Mouse (Mus musculus) ZHBTc4 (cell line): ENCODE results near the gene St6gal1.

ENCODE experiments used
- DNase-seq: peaks from one replicate; pipeline ENCODE4 v3.0.0-alpha.2; 2011; ENCODE audit warnings: low read depth, low spot score

Gene St6gal1

DNA sequence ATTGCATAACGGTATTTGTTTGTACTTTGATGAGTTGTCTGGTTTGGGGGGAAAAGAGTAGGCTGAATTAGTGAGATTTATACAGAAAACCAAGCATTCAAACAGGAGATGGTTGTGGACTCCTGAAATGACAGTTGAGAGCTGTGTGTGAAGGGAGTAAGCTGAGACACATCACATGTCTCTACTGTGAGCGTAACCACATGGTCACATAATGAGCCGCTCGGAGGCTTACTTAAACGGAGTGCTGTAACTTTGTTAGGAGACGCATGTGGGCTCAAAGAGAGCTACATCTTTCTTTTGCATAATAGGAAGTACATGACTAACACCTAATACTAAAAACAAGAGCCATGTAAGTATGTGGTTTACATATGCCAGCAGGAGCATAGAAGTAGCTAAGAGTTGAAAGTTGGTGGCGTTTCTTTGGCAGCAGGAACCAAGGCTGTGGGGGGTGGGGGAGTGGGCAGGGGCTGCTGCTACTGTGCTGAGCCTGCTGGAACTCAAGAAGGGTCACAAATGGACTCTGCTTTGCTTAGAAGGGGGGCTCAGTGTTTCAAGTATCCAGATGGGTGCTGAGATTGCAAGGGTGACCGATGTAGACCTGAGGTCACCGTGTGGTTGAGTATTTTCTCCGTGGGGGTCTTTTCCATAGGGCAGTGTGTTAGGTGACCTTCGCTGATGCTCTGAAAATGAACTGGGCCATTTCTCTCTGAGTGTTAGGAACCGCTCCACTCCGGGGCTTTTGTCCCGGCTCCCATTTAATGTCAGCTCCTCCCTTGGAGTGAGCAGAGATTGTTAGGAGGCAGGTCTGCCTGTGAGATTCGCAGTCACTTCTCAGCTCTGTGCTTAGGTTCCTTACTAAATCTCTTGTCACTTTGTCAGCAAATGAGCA is 26.3 kb downstream of the St6gal1 start:
- DNase-seq, result no peak

DNA sequence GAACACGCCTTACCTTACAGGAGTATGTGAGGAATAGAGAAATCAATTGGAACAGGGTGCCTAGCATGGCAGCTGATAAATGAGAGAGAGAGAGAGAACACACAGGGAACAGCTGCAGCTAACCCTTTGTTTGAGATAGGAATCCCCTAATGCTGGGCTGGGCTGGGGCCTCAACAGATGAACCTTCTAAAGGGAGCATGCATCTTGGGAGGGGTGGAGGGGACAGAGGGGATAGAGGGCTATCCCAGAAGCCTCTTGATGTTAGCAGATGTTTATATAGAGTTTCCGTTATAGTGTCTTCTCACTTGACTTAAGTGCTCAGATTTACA is 26.9 kb downstream of the St6gal1 start:
- no peak for DNase-seq

DNA sequence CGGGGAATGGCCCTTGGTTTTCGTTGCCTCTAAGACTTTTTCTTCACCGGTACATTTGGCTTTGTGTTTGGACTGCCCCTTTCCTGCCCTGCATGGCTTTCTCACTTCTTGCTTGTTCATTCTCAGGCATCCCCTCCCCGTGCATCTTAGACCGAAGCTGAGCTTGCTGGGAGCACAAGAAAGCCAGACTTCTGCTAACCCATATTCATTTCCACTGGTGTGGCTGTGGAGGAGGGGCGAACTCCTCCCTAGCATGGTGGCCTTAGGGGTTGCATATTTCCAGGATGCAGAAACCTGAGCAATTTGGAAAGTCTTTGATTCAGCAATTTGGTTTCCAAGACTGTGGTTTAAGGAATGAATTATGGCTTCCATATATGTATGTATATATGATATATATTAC is 29.1 kb downstream of the St6gal1 start:
- no peak for DNase-seq

DNA sequence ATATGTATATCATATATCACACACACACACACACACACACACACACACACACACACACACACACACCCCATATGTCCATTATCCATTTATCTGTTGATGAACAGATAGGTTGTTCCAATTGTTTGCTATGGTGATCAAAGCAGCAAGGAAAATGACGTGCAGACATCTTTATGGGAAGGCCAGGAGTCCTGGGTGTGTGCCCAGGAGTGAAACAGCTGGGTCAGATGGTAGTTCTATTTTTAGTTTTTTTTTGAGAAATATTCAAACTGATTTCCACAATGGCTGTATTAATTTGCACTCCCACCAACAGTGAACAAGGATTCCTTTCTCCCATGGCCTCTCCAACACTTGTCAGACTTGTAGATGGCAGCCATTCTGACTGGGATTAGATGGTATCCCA is 29.5 kb downstream of the St6gal1 start:
- no peak for DNase-seq

DNA sequence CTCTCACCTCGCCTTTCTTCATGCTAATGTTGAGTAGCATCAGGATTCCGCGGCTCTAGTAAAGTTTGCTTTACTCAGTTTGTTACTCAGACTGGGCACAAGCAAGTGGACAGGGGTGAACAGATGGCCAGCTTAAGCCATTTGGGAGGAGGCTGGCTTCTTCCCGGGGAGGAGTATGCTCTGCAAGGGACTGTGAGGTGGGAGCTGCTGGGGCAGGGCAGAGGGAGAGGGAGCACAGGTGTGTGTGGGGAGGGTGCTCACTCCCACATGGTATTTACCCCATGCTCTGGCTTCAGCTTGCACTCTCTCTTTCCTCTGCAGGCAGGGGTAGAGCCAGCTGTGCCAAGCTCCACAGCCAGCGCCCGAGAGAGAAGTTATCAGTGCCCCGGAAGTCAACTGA is 32.1 kb downstream of the St6gal1 start:
- DNase-seq, result no peak

DNA sequence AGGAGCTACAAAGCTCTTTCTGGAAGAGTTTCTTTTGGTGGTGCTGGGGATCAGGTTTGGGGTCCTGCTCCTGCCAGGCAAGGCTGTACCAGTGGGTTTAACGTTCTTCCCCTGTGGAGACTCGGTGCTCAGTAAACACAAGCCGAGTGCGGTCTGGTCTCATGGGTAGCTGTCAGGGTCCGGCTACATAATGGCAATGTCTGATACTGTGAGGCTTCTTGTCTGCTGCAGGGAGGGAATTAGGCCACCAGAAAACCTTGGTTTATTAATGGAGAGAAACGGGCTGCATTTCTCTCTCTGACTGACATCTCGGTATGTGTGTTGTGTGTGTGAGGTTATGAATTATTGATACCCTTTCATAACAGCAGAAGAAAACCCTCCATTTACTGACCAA is 33.9 kb downstream of the St6gal1 start:
- DNase-seq, result no peak

DNA sequence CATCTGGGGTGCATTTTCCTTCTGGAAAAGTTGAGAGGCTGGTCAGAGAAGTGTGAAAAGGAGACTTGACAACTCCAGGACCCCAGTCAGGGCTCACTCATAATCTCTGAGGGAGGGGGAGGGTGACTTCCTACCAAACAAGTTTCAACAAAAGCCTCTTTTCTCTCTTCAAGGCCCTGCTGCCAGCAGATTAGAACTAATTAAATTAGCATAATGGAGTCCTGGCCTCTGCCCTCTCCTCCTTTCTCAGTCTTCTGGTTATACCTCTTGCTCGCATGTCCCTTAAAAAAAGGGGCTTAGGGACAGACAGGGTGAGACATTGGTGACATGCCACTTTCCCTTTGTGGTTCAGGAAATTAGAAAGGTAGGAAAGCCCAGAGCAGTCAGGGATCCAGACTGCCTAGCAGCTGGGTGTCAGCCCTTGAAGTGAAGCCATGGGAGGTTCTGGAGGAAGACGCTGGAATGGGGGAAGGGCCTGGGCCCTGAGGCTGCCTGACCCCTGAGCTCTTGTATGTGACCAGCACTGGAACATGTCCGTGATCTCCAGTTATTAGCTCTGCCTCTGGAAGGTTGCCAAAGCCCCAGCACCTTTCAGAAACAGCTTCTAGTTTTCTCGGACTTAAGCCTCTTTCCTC is 34.4 kb downstream of the St6gal1 start:
- DNase-seq, result no peak

DNA sequence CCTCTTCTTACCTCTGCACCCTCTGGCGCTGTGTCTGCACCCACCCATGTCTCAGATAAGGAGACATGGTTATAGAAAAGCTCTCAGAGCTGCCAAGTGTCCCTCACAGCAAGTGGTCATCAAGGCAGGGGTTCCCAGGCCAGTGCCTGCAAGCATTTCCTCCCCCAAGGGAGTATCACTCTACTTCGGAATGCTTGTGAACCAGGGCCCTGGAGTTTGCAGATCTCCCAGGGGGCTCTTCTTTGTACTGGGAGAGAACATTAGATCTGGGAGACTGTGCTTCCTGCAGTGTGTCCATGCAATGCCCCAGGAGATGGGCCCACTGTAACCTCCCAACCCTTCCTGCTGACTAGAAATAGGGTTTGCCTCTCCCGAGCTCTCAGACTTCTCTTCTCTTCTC is 35.0 kb downstream of the St6gal1 start:
- DNase-seq, result no peak

DNA sequence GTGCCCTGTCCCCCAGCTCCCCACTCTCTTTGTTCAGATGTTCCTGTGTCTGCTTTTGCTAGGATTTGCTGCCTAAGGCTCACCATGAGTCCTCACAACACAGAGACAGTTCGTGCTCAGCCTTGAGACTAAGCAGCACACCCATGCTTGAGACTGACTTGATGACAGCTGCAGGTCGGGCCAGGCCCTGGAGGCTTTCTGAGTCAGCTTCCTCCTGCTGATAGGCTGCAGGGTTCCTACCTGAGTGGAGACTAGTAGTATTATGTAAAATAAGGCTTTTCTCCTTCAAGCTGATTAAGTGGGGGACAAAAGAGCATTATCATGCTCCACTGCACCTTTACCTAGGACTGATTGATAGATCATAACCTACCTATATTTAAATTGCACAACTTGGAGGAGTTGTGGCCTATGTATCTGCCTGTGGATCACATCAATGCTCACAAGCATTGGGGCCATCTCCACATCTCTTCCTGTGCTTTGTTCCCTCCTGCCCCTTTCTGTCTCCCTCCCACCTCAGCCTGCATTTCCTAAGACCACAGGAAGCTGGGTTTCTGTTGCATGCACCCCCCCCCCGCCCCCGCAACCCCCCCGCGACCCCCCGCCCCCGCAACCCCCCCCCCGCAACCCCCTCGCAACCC is 37.7 kb downstream of the St6gal1 start:
- peak; percentile 29 for DNase-seq

DNA sequence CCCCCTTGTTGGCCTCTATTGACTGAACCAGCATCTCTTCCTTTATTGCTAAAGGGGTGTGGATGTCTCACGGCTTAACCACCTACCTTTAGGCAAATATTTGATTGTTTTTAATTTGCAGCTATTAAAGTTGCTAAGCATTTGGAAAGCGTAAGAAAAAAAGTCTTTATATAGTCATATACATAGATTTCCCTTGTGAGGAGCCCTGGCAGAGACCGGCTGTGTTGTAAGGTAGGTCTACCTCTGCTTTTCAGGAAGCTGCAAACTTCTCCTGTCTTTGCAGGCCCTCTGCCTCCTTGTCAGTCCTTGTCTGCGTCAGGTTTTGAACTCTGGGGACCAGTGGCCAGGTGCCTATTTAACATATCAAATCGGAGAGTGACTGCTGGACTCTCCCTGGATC is 38.3 kb downstream of the St6gal1 start:
- no peak for DNase-seq

DNA sequence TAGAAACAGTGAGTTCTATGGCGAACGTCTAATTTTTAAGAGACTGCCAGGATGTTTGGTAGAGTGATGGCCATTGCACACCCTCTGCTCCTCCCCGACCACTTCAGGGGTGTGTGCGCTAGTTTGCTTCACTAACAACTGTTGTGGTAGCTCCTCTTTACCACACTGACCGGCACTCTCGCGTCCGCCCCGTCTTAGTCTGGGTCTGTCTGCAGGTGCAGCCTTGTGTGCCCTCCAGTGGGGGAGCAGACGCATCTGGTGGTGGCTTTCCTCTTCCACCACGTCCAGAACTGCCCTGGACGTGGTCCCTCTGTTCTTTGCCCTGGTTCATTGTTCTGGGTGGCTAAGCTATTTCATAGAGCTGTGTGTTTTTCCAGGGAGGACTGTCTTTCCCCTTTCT is 40.5 kb downstream of the St6gal1 start:
- no peak for DNase-seq

DNA sequence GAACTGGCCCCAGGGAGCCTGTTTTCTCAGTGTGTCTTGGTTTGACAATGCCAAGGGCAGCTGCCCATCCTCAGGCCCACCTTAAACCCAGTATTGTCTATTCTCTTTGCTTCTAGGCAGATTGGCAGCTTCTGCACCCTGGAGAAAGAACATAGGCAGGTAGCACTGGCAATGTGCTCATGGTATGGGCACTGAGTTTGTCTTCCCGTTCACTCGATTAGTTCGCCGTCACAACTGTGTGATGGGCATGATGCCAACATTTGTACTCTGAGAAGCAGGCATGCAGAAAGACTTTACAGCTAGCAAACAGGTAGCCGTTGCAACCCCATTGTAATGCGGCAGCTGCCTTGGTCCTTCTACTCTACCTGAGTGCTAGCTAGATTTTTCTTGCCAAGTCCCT is 40.9 kb downstream of the St6gal1 start:
- no peak for DNase-seq

DNA sequence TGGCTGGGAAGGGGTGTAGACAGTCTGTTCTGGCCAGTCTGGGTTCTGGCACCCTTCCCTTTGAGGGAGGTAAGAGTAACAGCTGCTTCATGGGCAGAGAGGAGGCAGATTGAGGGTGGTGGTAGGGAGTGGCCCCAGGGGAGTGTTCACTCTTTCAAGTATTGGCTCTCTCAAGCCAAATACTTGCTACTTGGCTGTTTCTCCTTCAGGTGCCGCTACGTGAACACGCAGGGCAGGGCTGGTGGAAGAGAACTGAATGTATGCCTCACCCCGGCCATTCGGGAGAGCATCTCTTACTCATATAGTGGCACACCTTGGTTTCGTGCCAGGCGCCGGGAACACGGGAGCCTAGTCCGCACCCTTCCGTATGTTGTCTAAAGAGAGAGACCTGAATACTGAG is 41.8 kb downstream of the St6gal1 start:
- DNase-seq, result no peak

DNA sequence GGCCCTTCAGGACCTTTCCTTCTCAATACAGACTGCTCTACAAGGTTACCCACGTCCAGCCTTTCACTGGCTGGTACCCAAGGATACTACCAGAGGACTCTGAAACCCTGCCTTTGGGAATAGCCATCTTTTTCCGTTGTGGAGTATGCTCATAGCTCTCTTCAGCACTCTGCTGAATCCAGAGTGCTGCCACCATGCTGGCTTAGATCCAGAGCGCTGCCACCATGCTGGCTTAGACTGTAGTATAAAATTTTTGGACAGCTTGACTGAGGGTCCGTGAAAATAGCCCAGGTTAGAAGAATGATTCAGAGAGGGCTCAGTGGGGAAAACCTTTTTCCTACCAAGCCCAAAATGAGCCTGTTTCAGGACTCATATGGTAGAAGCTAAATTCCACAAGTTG is 42.4 kb downstream of the St6gal1 start:
- no peak for DNase-seq

DNA sequence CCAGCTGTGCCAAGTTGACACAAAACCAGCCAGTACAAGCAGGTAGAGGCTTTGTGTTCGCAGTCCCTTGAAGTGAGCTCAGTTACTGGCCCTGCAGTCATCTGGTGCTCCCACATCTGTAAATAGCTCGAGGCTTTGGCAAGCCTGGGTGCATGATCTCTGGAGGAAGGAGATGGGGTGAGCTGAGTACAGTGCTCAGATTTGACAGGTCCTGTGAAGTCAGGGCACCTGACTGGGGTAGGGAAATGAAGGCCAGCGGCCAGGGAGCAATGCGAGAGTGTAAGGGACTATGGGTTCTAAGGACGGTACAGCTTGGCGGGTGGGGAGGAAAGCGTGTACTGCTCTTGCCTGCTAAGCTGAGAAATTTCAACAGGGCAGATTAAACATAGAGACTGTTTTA is 43.7 kb downstream of the St6gal1 start:
- DNase-seq, result no peak

DNA sequence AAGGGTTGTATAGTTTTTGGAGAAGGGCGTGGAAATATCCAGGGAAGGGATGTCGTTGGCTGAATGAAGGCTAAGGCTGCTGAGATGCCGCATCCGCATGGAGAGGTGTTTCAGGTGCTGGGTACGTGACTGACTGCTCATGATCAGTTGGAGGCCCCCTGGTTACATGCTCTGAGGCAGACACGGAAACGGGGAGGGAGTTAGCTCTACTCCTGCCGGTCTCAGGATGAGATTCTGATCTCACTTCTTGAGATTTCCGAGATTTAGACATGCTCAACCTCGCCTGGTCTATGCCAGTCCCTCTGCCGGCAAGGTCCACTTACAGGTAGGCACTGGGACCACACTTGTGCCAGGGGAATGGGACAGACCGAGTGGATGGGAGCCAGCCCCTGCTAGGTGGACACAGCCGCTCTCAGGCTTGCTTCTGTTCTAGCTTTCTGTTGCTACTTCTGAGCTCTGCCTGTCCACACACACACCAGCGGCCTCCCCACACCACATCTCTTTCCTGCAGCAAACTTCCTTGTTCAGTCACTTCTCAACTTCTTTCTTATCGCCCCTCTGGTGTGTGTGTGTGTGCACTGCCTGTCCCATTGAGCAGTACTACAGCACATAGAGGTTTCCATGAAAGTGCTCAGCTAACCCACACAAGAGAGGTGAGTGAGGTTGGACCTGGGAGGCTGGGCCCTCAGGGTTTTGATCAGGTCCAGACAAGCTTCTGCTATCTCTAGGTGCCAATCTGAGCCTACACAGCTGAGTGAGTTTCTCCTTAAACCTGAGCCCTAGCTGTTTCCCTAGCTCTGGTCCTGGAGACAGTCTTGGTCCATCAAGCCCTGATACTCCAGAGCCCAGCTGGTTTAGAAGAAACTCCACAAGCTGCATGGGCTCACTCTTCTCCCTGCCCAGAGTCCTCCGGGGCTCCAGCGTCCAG is 44.8 kb downstream of the St6gal1 start:
- no peak for DNase-seq

DNA sequence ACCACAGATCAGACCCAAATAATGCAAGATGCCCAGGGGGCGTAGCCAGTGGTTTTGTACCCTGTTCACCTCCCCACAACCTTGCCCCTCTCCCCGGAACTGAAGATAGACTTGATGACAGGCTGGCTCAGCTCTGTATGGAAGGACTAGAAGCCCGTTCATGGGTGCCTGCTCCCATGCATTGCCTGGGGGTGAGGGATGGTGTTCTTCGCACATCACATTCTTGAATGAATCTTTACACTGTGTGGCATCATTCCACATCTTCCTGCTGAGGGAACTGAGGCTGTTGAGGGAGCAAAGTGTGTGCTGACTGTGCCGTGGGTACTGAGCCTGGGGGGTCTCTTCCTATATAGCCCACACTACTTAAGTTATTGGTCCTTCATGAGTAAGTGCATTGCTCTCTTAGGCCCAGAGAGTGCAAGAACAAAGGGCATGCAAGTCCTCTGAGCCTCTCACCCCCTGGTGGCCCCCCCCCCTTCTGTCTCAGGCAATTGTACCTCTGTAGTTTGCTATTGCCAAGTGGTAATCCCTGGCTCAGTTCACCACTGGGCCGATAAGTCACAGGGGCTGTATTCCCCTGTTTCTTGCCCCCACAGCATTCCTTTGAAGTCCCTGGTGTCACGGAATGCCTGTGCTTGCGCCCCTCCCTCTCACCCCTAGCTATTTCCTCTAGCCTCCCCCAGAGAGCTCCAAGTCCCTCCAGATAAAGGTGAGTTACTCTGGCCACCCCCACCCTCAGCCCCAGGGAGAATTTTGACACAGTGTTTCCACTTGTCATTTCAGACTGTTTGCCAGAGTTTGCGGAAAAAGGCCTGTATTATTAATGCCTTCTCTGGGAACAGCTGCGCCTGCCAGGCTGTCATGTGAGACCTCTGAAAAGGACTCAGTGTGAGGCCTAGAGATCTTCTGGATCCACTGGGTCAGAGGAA is 45.7 kb downstream of the St6gal1 start:
- DNase-seq, result peak; percentile 57

DNA sequence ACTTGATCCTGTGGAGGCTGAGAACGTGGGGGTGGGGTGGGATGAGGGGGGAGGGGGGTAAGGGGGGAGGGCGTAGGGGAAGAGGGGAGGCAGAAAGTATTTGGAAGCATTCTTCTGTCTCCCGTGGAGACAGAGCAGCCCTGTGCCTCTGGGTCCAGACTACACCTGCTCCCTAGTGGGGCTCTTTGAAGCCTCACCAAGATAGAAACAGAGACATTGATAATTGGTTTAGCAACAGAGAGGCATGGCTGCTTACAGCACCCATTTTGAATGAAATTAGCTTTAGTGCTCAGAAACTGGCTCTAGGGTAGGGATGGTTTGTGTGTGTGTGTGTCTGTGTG is 46.3 kb downstream of the St6gal1 start:
- DNase-seq, result peak; percentile 54

DNA sequence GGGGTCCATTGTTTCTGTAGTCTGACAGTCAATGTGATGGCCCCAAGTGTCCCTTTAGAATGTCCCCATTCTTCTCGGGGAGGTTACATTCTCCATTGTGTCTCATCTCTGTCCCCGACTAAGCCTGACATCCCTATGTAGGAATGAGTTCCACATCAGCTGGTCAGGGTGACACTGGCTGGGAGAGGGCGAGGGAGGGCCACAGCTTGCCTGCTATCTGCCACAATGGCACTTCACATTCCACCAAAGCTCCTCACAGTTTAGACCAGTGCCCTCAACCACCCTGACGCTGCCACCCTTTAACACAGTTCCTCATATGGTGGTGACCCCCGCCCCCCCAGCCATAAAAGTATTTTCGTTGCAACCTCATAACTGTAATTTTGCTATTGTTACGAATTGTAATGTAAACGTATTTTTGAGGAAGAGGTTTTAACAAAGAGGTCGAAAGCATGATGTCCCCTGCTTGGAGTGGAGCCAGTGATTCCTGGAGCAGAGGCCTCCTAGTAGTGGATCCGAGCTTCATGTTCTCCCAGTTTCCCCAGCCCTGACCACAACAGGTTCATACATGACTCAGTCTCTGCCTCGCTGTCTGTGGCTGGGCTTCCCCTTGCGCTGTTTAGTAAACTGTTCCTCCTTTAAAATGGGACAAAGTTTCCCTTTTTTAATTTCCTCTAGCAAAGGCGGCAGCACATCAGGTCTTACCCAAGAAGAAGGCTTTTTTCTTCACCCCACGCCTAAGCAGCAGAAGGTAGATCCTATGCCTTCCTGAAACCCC is 47.4 kb downstream of the St6gal1 start:
- no peak for DNase-seq
